In genomic region chr5:66058844-66059243, GRCm38 (mm10) we compare ENCODE assay signal across 19 mouse cellular contexts. TPM values are rescaled to one million over a fixed set of nuclear protein-coding genes. Genes with fewer than 3 reads are reported as not detected.
"Had no signal": no experiment of that assay in that cellular context is flagged by ENCODE, and none has a peak within 500 bp of the region (broad histone marks: within the 10 kb centered on the region; RNA-seq: fewer than 3 reads in every experiment).

No protein-coding gene starts in this region.

- H3K27me3 ChIP-seq: limb, embryonic 13.5 days; midbrain, embryonic 15.5 days; neural tube, embryonic 13.5 days had no signal

- H3K27ac ChIP-seq: kidney, postnatal 0 days; layer of hippocampus, adult 2 months; limb, embryonic 13.5 days; liver, embryonic 14.5 days; midbrain, embryonic 10.5 days; midbrain, embryonic 15.5 days; neural tube, embryonic 13.5 days had no signal

- H3K4me1 ChIP-seq: midbrain, embryonic 10.5 days had no signal

- ATAC-seq: midbrain, embryonic 15.5 days had no signal

- H3K4me3 ChIP-seq: layer of hippocampus, adult 2 months; limb, embryonic 13.5 days; midbrain, embryonic 10.5 days; midbrain, embryonic 15.5 days; neural tube, embryonic 13.5 days had no signal

- DNase-seq: kidney, postnatal 4 days; left cerebral cortex, postnatal 4 days; lung, adult 18-20 months; lung, postnatal 4 days; retina, postnatal 1 day; right cerebral cortex, postnatal 4 days; spleen, adult 18-20 months; thymus, postnatal 36 days had no signal

- H3K9me3 ChIP-seq: limb, embryonic 13.5 days; midbrain, embryonic 10.5 days; midbrain, embryonic 15.5 days; neural tube, embryonic 13.5 days had no signal

- H3K36me3 ChIP-seq: limb, embryonic 13.5 days; midbrain, embryonic 10.5 days; midbrain, embryonic 15.5 days; neural tube, embryonic 13.5 days had no signal

RNA-seq across cellular contexts. Expression of gene 9130230L23Rik, which starts 54.8 kb away (rescaled TPM):
- total RNA-seq: layer of hippocampus, adult 2 months; layer of hippocampus, postnatal 10 days; left cerebral cortex, postnatal 10 days; left cerebral cortex, postnatal 4 days; monocyte, adult 5-6 weeks had no signal
- polyA plus RNA-seq: limb, embryonic 13.5 days; liver, adult 2 months; midbrain, embryonic 10.5 days; midbrain, embryonic 15.5 days had no signal
